Mouse (Mus musculus) kidney, postnatal 0 days (tissue): ENCODE results near the gene Icam5. TPM values are rescaled to one million over a fixed set of nuclear protein-coding genes. Genes with fewer than 3 reads are reported as not detected.

ENCODE experiments used
- ATAC-seq: fragments of 200-750 bp; cut with Nextera tagmentation; replicated peaks from 2 replicates; pipeline ENCODE4 v1.8.0; 2017; ENCODE audit warnings: low read depth, moderate number of reproducible peaks, moderate TSS enrichment, moderate library complexity; ENCODE audit not compliant: low FRiP score
- DNase-seq: peaks from one replicate; pipeline ENCODE4 v3.0.0-alpha.2; 2016; ENCODE audit warnings: low spot score
- H3K27ac ChIP-seq: fragments of 300-500 bp; sonication (generic); 2 replicates; pipeline ENCODE4 v1.5.1; 2014; ENCODE audit warnings: mild to moderate bottlenecking
- H3K27me3 ChIP-seq: fragments of 300-500 bp; sonication (generic); 2 replicates; pipeline ENCODE4 v1.6.1; 2014; ENCODE audit warnings: low read length, mixed read lengths; ENCODE audit not compliant: insufficient read depth
- H3K36me3 ChIP-seq: fragments of 300-500 bp; sonication (generic); 2 replicates; pipeline ENCODE4 v1.6.1; 2014; ENCODE audit warnings: low read length, mixed read lengths; ENCODE audit not compliant: insufficient read depth
- H3K4me1 ChIP-seq: fragments of 300-500 bp; sonication (generic); replicated peaks from 2 replicates; pipeline ENCODE4 v1.6.1; 2014; ENCODE audit warnings: antibody characterized with exemption, low read length, mixed read lengths; ENCODE audit not compliant: insufficient read depth
- H3K4me2 ChIP-seq: fragments of 300-500 bp; sonication (generic); 2 replicates; pipeline ENCODE4 v1.6.1; 2014; ENCODE audit warnings: mild to moderate bottlenecking, low read length, moderate library complexity, mixed read lengths
- H3K4me3 ChIP-seq: fragments of 300-500 bp; sonication (generic); replicated peaks from 2 replicates; pipeline ENCODE4 v1.5.1; 2014; ENCODE audit warnings: low read depth, low read length
- H3K9ac ChIP-seq: fragments of 300-500 bp; sonication (generic); 2 replicates; pipeline ENCODE4 v1.6.1; 2014; ENCODE audit warnings: low read depth, low read length
- H3K9me3 ChIP-seq: fragments of 300-500 bp; sonication (generic); replicated peaks from 2 replicates; pipeline ENCODE4 v1.6.1; 2016; ENCODE audit warnings: low read length, inconsistent platforms, mixed read lengths
- CTCF ChIP-seq: IDR thresholded peaks from 2 replicates; pipeline ENCODE4 v1.5.1; 2016; ENCODE audit warnings: antibody characterized with exemption, low read depth, mild to moderate bottlenecking, moderate library complexity
- WGBS: fragments of 180-500 bp; shearing (Covaris S2); extraction: QIAGEN DNeasy Blood & Tissue Kit; methylation state at CpG from one replicate; pipeline ENCODE4 v1.1.7; 2014; 5-methylcytosine and 5-hydroxymethylcytosine counted together
- polyA plus RNA-seq: library from polyadenylated mRNA; unstranded; fragments of >200 nt; fragmentation: Nextera tagmentation; extraction: Ambion mirVana; gene quantifications from 2 replicates; pipeline ENCODE4 v1.2.1, GENCODE M21; 2015

The Icam5 gene
- polyA plus RNA-seq, 1 experiment from 2014 or later: 0.21 TPM

DNA sequence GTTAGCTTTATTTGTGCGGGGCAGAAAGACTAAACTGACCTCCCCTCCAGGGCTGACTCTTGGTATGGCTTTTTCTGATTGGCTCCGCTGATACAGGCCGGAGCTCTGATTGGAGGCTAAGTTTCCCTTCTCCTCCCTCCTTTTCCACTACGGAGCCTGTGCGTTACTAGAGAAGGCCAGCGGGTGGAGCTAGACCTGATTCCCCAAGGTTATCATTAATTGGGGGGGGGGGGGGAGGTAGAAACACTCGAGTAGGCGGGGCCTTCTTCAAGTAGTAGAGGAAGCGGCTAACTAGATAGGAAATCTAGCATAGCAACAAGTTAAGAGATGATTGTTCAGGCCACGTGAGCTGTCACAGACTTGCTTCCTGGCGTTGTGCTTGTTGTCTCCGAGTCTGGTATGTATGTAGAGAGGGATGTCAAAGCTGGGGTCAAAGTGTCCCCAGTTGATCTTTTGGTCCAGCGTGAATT, 1.1 kb upstream of the Icam5 start:
- WGBS: 0% methylated on average over 13 of the region's 13 CpGs
- Histone ChIP-seq H3K27ac (no peak overlapping the region), H3K9ac (no peak overlapping the region), H3K36me3 (no peaks in the 10 kb centered on the region), H3K4me1 (peaks cover 25% of the 10 kb centered on the region), H3K4me2 (peak overlapping the region; percentile 93), H3K4me3 (peak overlapping the region; percentile 44), H3K9me3 (no peaks in the 10 kb centered on the region), H3K27me3 (peaks cover 29% of the 10 kb centered on the region)
- peak; percentile 47; the same call in 1 of the 2 replicates for ATAC-seq
- peak; percentile 73 for TF ChIP-seq CTCF
- peak; percentile 97 for DNase-seq

DNA sequence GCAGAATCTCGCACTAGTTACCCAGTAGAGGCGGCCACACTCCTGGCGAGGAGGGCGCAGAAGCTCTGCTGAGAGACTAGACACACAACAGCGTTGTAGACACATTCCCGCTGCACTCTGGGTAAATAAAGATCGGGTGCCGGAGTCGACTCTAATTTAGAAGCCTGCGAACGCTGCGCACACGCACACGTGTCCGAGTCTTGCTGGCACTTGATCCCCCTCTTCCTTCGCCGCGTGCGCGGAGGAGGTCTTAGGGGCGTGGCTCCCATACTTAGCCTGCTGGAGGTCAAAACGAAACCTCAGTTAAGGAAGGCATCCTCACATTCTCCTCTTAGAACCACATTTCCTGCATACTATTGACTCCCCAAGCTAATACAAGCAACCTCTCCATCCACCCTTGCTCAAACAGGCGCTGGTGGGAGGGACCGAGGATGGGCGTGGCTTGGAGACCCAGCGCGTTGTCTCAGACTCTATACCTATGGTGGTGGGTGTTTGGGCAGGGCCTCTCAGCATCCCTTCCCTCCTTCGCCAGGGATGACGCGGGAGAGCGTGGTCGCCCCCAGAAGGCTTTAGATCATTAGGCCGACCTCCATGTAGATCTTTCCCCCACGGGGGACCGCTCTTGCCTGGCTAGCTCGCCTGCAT, 500 bp upstream of the Icam5 start:
- Histone ChIP-seq H3K9ac (no peak overlapping the region), H3K4me3 (peak overlapping the region; percentile 44), H3K9me3 (no peaks in the 10 kb centered on the region), H3K27me3 (peaks cover 34% of the 10 kb centered on the region), H3K4me1 (peaks cover 29% of the 10 kb centered on the region), H3K27ac (no peak overlapping the region), H3K4me2 (peak overlapping the region; percentile 93), H3K36me3 (no peaks in the 10 kb centered on the region)
- peak; percentile 2; the same call in 1 of the 2 replicates for ATAC-seq
- WGBS: under 1% methylated on average over 36 of the region's 36 CpGs
- TF ChIP-seq CTCF: no peak
- DNase-seq: peak; percentile 80

DNA sequence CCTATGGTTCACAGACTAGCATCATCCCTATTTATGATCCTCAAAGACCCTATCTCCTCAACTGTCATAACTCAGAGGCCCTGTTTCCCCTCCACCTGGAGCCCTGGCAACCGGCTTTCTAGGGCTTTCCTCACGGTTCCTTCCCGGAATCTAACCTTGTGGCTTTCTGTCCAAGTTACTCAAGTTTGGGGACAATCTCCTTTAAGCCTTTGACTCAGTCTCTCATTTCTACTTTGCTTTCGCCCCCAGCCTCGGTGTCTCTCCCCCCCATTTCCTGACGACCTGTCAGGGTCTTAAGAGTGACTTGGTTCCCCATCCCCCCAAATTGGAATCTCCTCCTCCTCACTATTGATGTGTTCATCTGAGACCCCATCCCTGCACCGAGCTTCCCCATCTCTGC, 618 bp downstream of the Icam5 start:
- DNase-seq (no peak), ATAC-seq (no peak)
- Histone ChIP-seq H3K9me3 (no peaks in the 10 kb centered on the region), H3K36me3 (no peaks in the 10 kb centered on the region), H3K27me3 (peaks cover 46% of the 10 kb centered on the region), H3K27ac (no peak overlapping the region), H3K4me3 (peak overlapping the region; percentile 44), H3K4me1 (peaks cover 34% of the 10 kb centered on the region), H3K9ac (no peak overlapping the region), H3K4me2 (peak overlapping the region; percentile 93)
- TF ChIP-seq CTCF: no peak
- 2% methylated on average over 7 of the region's 7 CpGs for WGBS

GRCm38 (mm10) chr9:21033136-21033535, 1.3 kb downstream of the Icam5 start:
- H3K4me1 ChIP-seq: peaks cover 39% of the 10 kb centered on the region
- WGBS: under 1% methylated on average over 34 of the region's 34 CpGs
- peak; percentile 95 for DNase-seq

DNA sequence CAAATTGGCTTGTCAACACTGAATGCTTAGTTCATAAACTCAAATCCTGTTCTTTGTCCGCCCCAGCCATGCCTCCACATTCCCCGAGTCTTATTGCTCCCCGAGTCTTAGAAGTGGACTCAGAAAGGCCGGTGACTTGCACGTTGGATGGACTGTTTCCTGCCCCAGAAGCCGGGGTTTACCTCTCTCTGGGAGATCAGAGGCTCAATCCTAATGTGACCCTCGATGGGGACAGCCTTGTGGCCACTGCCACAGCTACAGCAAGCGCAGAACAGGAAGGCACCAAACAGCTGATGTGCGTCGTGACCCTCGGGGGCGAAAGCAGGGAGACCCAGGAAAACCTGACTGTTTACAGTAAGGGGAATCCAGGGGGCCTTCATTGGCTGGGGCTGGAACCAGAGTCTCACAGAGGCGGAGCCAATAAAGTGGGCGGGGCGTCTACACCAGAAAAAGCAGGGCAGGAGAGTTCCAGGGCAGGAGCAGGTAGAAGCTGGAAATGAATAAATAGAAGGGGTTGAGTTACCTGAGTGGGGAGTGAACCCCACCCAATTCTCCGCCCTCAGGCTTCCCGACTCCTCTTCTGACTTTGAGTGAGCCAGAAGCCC, 2.7 kb downstream of the Icam5 start:
- WGBS: 6% methylated on average over 17 of the region's 17 CpGs
- DNase-seq: no peak
- H3K4me1 ChIP-seq: peaks cover 35% of the 10 kb centered on the region

More at GRCm38 (mm10) chr9:21033136-21033535, 1.3 kb downstream of the Icam5 start:
- Histone ChIP-seq H3K9ac (peak overlapping the region; percentile 24; the same call in 1 of the 2 replicates), H3K4me2 (peak overlapping the region; percentile 93), H3K9me3 (no peaks in the 10 kb centered on the region), H3K27me3 (peaks cover 52% of the 10 kb centered on the region), H3K27ac (no peak overlapping the region), H3K4me3 (peak overlapping the region; percentile 44), H3K36me3 (no peaks in the 10 kb centered on the region)
- ATAC-seq: peak; percentile 46
- TF ChIP-seq CTCF: no peak

GRCm38 (mm10) chr9:21035586-21035985, 3.7 kb downstream of the Icam5 start:
- WGBS: 32% methylated on average over 9 of the region's 9 CpGs
- Histone ChIP-seq H3K9ac (no peak overlapping the region), H3K27me3 (peaks cover 59% of the 10 kb centered on the region), H3K27ac (no peak overlapping the region), H3K4me3 (no peak overlapping the region), H3K4me2 (no peak overlapping the region), H3K36me3 (no peaks in the 10 kb centered on the region), H3K4me1 (peaks cover 26% of the 10 kb centered on the region), H3K9me3 (no peaks in the 10 kb centered on the region)
- DNase-seq (no peak), ATAC-seq (no peak)
- TF ChIP-seq CTCF: no peak

More for the DNA sequence above, 2.7 kb downstream of the Icam5 start:
- Histone ChIP-seq H3K27me3 (peaks cover 59% of the 10 kb centered on the region), H3K27ac (no peak overlapping the region), H3K36me3 (no peaks in the 10 kb centered on the region), H3K4me2 (0 out of 2 replicates have a peak overlapping the region, but pooled peaks have one; percentile 5), H3K9ac (no peak overlapping the region), H3K4me3 (no peak overlapping the region), H3K9me3 (no peaks in the 10 kb centered on the region)
- ATAC-seq: no peak
- TF ChIP-seq CTCF: no peak
